Mouse (Mus musculus) lung, postnatal 0 days (tissue): Measurements from ENCODE around the gene Mfng. TPM values are rescaled to one million over a fixed set of nuclear protein-coding genes. Genes with fewer than 3 reads are reported as not detected.

ENCODE experiments used
- ATAC-seq: fragments of 200-750 bp; cut with Nextera tagmentation; 2 replicates; pipeline ENCODE4 v1.8.0; 2017; ENCODE audit warnings: moderate library complexity
- DNase-seq: peaks from one replicate; pipeline ENCODE4 v3.0.0-alpha.2; 2016; ENCODE audit warnings: low spot score
- H3K27ac ChIP-seq: fragments of 300-500 bp; sonication (generic); 2 replicates; pipeline ENCODE4 v1.5.1; 2014; ENCODE audit warnings: antibody characterized with exemption, mild to moderate bottlenecking, low read length, mixed read lengths
- H3K27me3 ChIP-seq: fragments of 300-500 bp; sonication (generic); replicated peaks from 2 replicates; pipeline ENCODE4 v1.6.1; 2014; ENCODE audit warnings: low read length, mixed read lengths; ENCODE audit not compliant: insufficient read depth
- H3K36me3 ChIP-seq: fragments of 300-500 bp; sonication (generic); 2 replicates; pipeline ENCODE4 v1.6.1; 2014; ENCODE audit warnings: low read length, mixed read lengths; ENCODE audit not compliant: insufficient read depth
- H3K4me1 ChIP-seq: fragments of 300-500 bp; sonication (generic); 2 replicates; pipeline ENCODE4 v1.6.1; 2014; ENCODE audit warnings: antibody characterized with exemption, low read depth, low read length, mixed read lengths; ENCODE audit not compliant: insufficient read depth
- H3K4me2 ChIP-seq: fragments of 300-500 bp; sonication (generic); replicated peaks from 2 replicates; pipeline ENCODE4 v1.6.1; 2014; ENCODE audit warnings: low read depth, mild to moderate bottlenecking, low read length, moderate library complexity, mixed read lengths
- H3K4me3 ChIP-seq: fragments of 300-500 bp; sonication (generic); 2 replicates; pipeline ENCODE4 v1.5.1; 2014; ENCODE audit warnings: low read depth, low read length
- H3K9ac ChIP-seq: fragments of 300-500 bp; sonication (generic); replicated peaks from 2 replicates; pipeline ENCODE4 v1.6.1; 2014; ENCODE audit warnings: low read depth, mild to moderate bottlenecking
- H3K9me3 ChIP-seq: fragments of 300-500 bp; sonication (generic); 2 replicates; pipeline ENCODE4 v1.6.1; 2016; ENCODE audit warnings: low read length, mixed read lengths
- CTCF ChIP-seq: IDR thresholded peaks from 2 replicates; pipeline ENCODE4 v1.5.1; 2016; ENCODE audit warnings: antibody characterized with exemption, mild to moderate bottlenecking
- EP300 ChIP-seq: IDR thresholded peaks from 2 replicates; pipeline ENCODE4 v1.6.1; 2016; ENCODE audit warnings: antibody characterized with exemption, mild to moderate bottlenecking, control low read depth
- WGBS: fragments of 180-500 bp; shearing (Covaris S2); extraction: QIAGEN DNeasy Blood & Tissue Kit; methylation state at CpG from one replicate; pipeline ENCODE4 v1.1.7; 2014; 5-methylcytosine and 5-hydroxymethylcytosine counted together
- polyA plus RNA-seq: library from polyadenylated mRNA; unstranded; fragments of >200 nt; fragmentation: Nextera tagmentation; extraction: Ambion mirVana; gene quantifications from 2 replicates; pipeline ENCODE4 v1.2.1, GENCODE M21; 2015

Mfng gene
- polyA plus RNA-seq, 1 experiment from 2014 or later = 47.8 TPM

DNA sequence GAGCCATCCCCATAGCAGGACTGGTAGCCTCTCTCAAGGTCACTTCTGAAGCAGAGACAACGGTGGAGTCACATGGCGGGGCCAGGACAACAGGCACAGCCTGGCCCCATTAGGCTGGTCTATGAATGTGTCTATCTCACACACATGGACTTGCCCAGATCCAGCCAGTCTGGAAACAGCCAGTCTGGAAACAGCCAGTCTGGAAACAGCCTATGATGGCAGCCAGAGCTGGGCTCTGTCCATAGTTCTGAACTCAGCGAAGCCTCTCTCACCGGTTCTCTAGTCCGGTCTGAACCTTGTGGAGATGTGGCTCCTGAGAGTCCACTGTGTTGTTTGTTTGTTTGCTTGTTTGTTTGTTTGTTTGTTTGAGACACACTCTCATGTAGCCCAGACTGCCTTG, 23.4 kb downstream of the Mfng start:
- no peak for TF ChIP-seq CTCF
- no peak for TF ChIP-seq EP300
- H3K36me3 ChIP-seq = no peaks in the 10 kb centered on the region
- DNase-seq = no peak
- no peak overlapping the region for H3K9ac ChIP-seq
- H3K9me3 ChIP-seq = no peaks in the 10 kb centered on the region
- no peak overlapping the region for H3K27ac ChIP-seq
- H3K4me3 ChIP-seq = no peak overlapping the region
- H3K4me1 ChIP-seq = no peaks in the 10 kb centered on the region
- no peak for ATAC-seq
- H3K4me2 ChIP-seq = no peak overlapping the region
- no peaks in the 10 kb centered on the region for H3K27me3 ChIP-seq
- 39% methylated on average over 5 of the region's 5 CpGs for WGBS

DNA sequence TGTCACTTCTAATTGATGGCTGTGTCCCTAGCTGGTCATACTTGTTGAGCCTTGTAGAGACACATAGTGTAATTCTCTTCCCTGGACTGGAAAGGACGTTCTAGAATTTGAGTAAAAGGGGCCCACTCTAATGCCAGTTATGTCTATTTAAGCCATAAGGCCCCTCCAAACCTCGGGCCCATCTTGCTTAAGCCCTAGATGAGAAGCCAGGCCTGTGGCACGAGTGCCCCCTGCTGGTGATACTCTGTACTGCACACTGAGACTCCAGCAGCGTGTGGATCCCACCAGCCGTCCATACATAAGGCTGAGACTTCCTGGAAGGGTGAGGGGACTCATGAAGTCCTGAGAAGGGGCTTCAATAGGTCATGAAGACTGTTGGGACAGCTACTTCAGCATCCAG, 29.1 kb downstream of the Mfng start:
- Histone ChIP-seq H3K36me3 (no peaks in the 10 kb centered on the region), H3K9me3 (no peaks in the 10 kb centered on the region), H3K4me2 (no peak overlapping the region), H3K4me1 (no peaks in the 10 kb centered on the region), H3K27me3 (no peaks in the 10 kb centered on the region), H3K9ac (no peak overlapping the region), H3K4me3 (no peak overlapping the region), H3K27ac (no peak overlapping the region)
- peak; percentile 42 for DNase-seq
- ATAC-seq = peak; percentile 44; the same call in 1 of the 2 replicates
- peak; percentile 97 for TF ChIP-seq CTCF
- TF ChIP-seq EP300 = no peak
- WGBS = 3% methylated on average over 5 of the region's 5 CpGs

DNA sequence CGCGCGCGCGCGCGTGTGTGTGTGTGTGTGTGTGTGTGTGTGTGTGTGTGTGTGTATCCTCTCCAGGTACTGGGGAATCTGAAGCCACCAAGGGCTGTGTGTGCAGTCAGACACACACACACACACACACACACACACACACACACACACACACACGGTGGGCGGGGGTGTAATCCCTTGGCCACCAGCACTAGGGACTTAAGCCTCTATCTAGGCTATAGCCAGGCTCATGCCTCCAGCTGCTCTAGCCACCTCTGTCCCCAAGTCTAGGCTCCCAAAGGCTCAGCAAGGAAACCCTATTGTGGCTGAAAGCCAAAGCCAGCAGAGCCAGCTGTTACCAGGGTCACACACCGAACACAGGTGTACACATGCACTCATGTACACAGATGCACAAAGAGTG, 30.4 kb downstream of the Mfng start:
- no peak overlapping the region for H3K4me3 ChIP-seq
- WGBS = 94% methylated on average over 10 of the region's 10 CpGs
- H3K27ac ChIP-seq = no peak overlapping the region
- H3K9me3 ChIP-seq = no peaks in the 10 kb centered on the region
- no peaks in the 10 kb centered on the region for H3K36me3 ChIP-seq
- no peak for ATAC-seq
- no peaks in the 10 kb centered on the region for H3K4me1 ChIP-seq
- no peak for DNase-seq
- H3K4me2 ChIP-seq = no peak overlapping the region
- TF ChIP-seq CTCF (no peak), EP300 (no peak)
- no peaks in the 10 kb centered on the region for H3K27me3 ChIP-seq
- no peak overlapping the region for H3K9ac ChIP-seq

DNA sequence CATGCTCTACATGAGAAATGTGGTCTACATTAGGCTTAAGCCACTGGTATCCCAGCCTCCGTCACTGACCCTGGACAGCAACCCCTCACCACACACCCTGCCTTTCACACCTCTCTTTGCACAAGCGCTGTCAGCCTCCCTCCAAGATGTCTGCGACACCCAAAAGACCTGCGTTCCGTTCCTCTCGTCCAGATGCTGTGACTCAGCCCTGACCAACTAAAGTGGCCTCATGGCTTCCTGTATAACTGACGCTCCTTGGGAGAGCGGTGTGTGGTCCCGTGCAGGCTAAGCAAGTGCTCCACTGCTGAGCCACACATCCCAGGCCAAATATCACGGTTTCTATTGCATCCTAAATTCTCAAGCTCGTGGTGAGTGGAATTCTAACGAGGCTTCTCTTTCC, 32.6 kb downstream of the Mfng start:
- Histone ChIP-seq H3K4me2 (no peak overlapping the region), H3K4me3 (no peak overlapping the region), H3K36me3 (no peaks in the 10 kb centered on the region), H3K4me1 (no peaks in the 10 kb centered on the region), H3K9me3 (no peaks in the 10 kb centered on the region), H3K9ac (no peak overlapping the region), H3K27ac (no peak overlapping the region), H3K27me3 (no peaks in the 10 kb centered on the region)
- TF ChIP-seq EP300 (no peak), CTCF (no peak)
- ATAC-seq = no peak
- no peak for DNase-seq
- 36% methylated on average over 12 of the region's 12 CpGs for WGBS

DNA sequence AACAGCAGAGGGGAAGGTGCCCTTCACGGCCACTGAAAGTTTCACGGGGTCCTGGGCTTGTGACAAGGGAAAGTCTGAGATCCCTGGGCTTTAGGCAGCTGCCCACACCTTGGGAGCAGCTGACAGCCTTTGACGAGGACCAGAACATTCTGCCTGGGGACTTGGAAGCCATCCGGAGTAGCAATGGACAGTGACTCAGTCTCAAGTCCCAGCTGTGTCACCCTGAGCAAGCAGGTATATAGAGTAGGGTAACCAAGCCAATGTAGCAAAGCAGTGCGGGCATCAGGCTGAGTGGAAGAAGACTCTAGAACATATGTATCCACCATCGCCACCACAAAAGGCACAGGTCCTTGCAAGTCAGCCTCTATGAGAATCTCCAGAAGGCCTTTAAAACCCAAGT, 36.1 kb downstream of the Mfng start:
- WGBS = 54% methylated on average over 6 of the region's 6 CpGs
- ATAC-seq = no peak

GRCm38 (mm10) chr15:78736681-78737100, 36.6 kb downstream of the Mfng start:
- Histone ChIP-seq H3K4me1 (no peaks in the 10 kb centered on the region), H3K4me3 (no peak overlapping the region), H3K9me3 (no peaks in the 10 kb centered on the region), H3K36me3 (no peaks in the 10 kb centered on the region), H3K9ac (no peak overlapping the region), H3K4me2 (no peak overlapping the region), H3K27me3 (no peaks in the 10 kb centered on the region), H3K27ac (no peak overlapping the region)
- DNase-seq (no peak), ATAC-seq (no peak)
- TF ChIP-seq EP300 = no peak
- TF ChIP-seq CTCF = no peak
- WGBS = 31% methylated on average over 7 of the region's 7 CpGs

More for the DNA sequence above, 36.1 kb downstream of the Mfng start:
- Histone ChIP-seq H3K27ac (no peak overlapping the region), H3K36me3 (no peaks in the 10 kb centered on the region), H3K9me3 (no peaks in the 10 kb centered on the region), H3K4me1 (no peaks in the 10 kb centered on the region), H3K27me3 (no peaks in the 10 kb centered on the region), H3K4me2 (no peak overlapping the region), H3K9ac (no peak overlapping the region), H3K4me3 (no peak overlapping the region)
- no peak for DNase-seq
- TF ChIP-seq CTCF (no peak), EP300 (no peak)

DNA sequence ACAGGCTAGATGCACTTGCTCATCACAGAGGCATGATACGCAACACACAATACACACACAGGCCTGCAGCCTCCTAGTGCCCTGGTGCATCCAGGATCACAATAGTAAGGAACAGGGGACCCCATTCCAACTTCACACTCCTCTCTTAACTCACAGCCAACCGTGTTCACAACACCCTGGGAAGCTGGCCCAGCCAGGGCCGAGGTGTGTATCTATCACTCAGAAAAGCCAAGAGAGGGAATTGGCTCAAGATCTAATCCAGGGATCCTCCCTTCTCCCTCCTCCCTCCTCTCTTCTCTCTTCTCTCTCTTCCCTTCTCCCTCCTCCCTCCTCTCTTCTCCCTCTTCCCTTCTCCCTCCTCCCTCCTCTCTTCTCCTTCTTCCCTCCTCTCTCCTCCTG, 37.1 kb downstream of the Mfng start:
- no peak for ATAC-seq

More for the DNA sequence above, 37.1 kb downstream of the Mfng start:
- Histone ChIP-seq H3K4me2 (no peak overlapping the region), H3K36me3 (no peaks in the 10 kb centered on the region), H3K27me3 (no peaks in the 10 kb centered on the region), H3K27ac (no peak overlapping the region), H3K9me3 (no peaks in the 10 kb centered on the region), H3K9ac (no peak overlapping the region), H3K4me1 (no peaks in the 10 kb centered on the region), H3K4me3 (no peak overlapping the region)
- 45% methylated on average over 3 of the region's 3 CpGs for WGBS
- TF ChIP-seq EP300 (no peak), CTCF (no peak)
- DNase-seq = no peak
